Mouse (Mus musculus) limb, embryonic 13.5 days (tissue): ENCODE data around the gene Cox8a. TPM values are rescaled to one million over a fixed set of nuclear protein-coding genes. Genes with fewer than 3 reads are reported as not detected.

Experiments used
- ATAC-seq: fragments of 200-750 bp; cut with Nextera tagmentation; 2 replicates; pipeline ENCODE4 v1.8.0; 2017; ENCODE audit warnings: low read depth, moderate number of reproducible peaks, moderate TSS enrichment; ENCODE audit not compliant: low FRiP score
- H3K27ac ChIP-seq: fragments of 300-500 bp; sonication (generic); 2 replicates; pipeline ENCODE4 v1.5.1; 2015; ENCODE audit warnings: inconsistent platforms, mild to moderate bottlenecking, moderate library complexity
- H3K27me3 ChIP-seq: fragments of 300-500 bp; sonication (generic); 2 replicates; pipeline ENCODE4 v1.6.1; 2015; ENCODE audit warnings: mild to moderate bottlenecking, inconsistent platforms
- H3K36me3 ChIP-seq: fragments of 300-500 bp; sonication (generic); 2 replicates; pipeline ENCODE4 v1.6.1; 2015; ENCODE audit warnings: inconsistent platforms, mild to moderate bottlenecking, moderate library complexity
- H3K4me1 ChIP-seq: fragments of 300-500 bp; sonication (generic); 2 replicates; pipeline ENCODE4 v1.6.1; 2015; ENCODE audit warnings: inconsistent platforms
- H3K4me2 ChIP-seq: fragments of 300-500 bp; sonication (generic); replicated peaks from 2 replicates; pipeline ENCODE4 v1.6.1; 2015; ENCODE audit warnings: inconsistent platforms, mild to moderate bottlenecking, moderate library complexity
- H3K4me3 ChIP-seq: fragments of 300-500 bp; sonication (generic); 2 replicates; pipeline ENCODE4 v1.5.1; 2015; ENCODE audit warnings: moderate library complexity, mild to moderate bottlenecking, inconsistent platforms
- H3K9ac ChIP-seq: fragments of 300-500 bp; sonication (generic); 2 replicates; pipeline ENCODE4 v1.6.1; 2015; ENCODE audit warnings: mild to moderate bottlenecking, inconsistent platforms
- H3K9me3 ChIP-seq: fragments of 300-500 bp; sonication (generic); 2 replicates; pipeline ENCODE4 v1.6.1; 2016; ENCODE audit warnings: inconsistent platforms
- WGBS: fragments of 180-500 bp; shearing (Covaris S2); methylation state at CpG from one replicate; pipeline ENCODE4 v1.1.7; 2015; 5-methylcytosine and 5-hydroxymethylcytosine counted together
- polyA plus RNA-seq: library from polyadenylated mRNA; unstranded; fragments of >200 nt; fragmentation: Nextera tagmentation; extraction: Ambion mirVana; gene quantifications from 2 replicates; pipeline ENCODE4 v1.2.1, GENCODE M21; 2015

Gene Cox8a
- polyA plus RNA-seq, 1 experiment from 2014 or later = 734 TPM

GRCm38 (mm10) chr19:7240291-7240690 is 22.9 kb upstream of the Cox8a start:
- H3K4me2 ChIP-seq = peak overlapping the region; percentile 94
- ATAC-seq = no peak

GRCm38 (mm10) chr19:7239574-7239973 is 22.2 kb upstream of the Cox8a start:
- H3K9me3 ChIP-seq = no peaks in the 10 kb centered on the region
- no peaks in the 10 kb centered on the region for H3K27me3 ChIP-seq
- no peak overlapping the region; the same call in 1 of the 2 replicates for H3K27ac ChIP-seq
- peaks cover 26% of the 10 kb centered on the region for H3K4me1 ChIP-seq
- H3K4me3 ChIP-seq = peak overlapping the region; percentile 73
- H3K9ac ChIP-seq = peak overlapping the region; percentile 86
- ATAC-seq = no peak
- H3K36me3 ChIP-seq = peaks cover 17% of the 10 kb centered on the region
- H3K4me2 ChIP-seq = peak overlapping the region; percentile 94
- WGBS = 84% methylated on average over 3 of the region's 3 CpGs

More at GRCm38 (mm10) chr19:7240291-7240690, 22.9 kb upstream of the Cox8a start:
- 2% methylated on average over 13 of the region's 13 CpGs for WGBS
- Histone ChIP-seq H3K27ac (peak overlapping the region; percentile 73; the same call in 1 of the 2 replicates), H3K4me3 (peak overlapping the region; percentile 73), H3K4me1 (peaks cover 26% of the 10 kb centered on the region), H3K36me3 (peaks cover 17% of the 10 kb centered on the region), H3K9ac (peak overlapping the region; percentile 86), H3K9me3 (no peaks in the 10 kb centered on the region), H3K27me3 (no peaks in the 10 kb centered on the region)

GRCm38 (mm10) chr19:7236742-7237141 is 19.3 kb upstream of the Cox8a start:
- no peak for ATAC-seq
- H3K4me3 ChIP-seq = no peak overlapping the region
- H3K9ac ChIP-seq = no peak overlapping the region
- no peaks in the 10 kb centered on the region for H3K27me3 ChIP-seq
- H3K27ac ChIP-seq = no peak overlapping the region
- peaks cover 42% of the 10 kb centered on the region for H3K36me3 ChIP-seq
- H3K4me1 ChIP-seq = peaks cover 26% of the 10 kb centered on the region
- H3K9me3 ChIP-seq = no peaks in the 10 kb centered on the region
- H3K4me2 ChIP-seq = no peak overlapping the region
- WGBS = 89% methylated on average over 4 of the region's 4 CpGs

- H3K4me1 ChIP-seq = peaks cover 21% of the 10 kb centered on the region
- H3K27ac ChIP-seq = no peak overlapping the region
- no peaks in the 10 kb centered on the region for H3K27me3 ChIP-seq
- H3K9me3 ChIP-seq = no peaks in the 10 kb centered on the region
- WGBS = 92% methylated on average over 2 of the region's 2 CpGs
- no peak for ATAC-seq
- peaks cover 49% of the 10 kb centered on the region for H3K36me3 ChIP-seq
- H3K4me3 ChIP-seq = no peak overlapping the region
- no peak overlapping the region for H3K9ac ChIP-seq
- H3K4me2 ChIP-seq = no peak overlapping the region
Measured at GRCm38 (mm10) chr19:7236011-7236410, 18.6 kb upstream of the Cox8a start.

- no peak for ATAC-seq
- Histone ChIP-seq H3K36me3 (peaks cover 55% of the 10 kb centered on the region), H3K9ac (no peak overlapping the region)
Measured at GRCm38 (mm10) chr19:7235461-7235860, 18.0 kb upstream of the Cox8a start.

GRCm38 (mm10) chr19:7234537-7235221 is 17.3 kb upstream of the Cox8a start:
- Histone ChIP-seq H3K36me3 (peaks cover 63% of the 10 kb centered on the region), H3K4me3 (no peak overlapping the region), H3K4me2 (no peak overlapping the region), H3K9me3 (no peaks in the 10 kb centered on the region), H3K27ac (no peak overlapping the region), H3K9ac (no peak overlapping the region), H3K4me1 (peaks cover 14% of the 10 kb centered on the region), H3K27me3 (no peaks in the 10 kb centered on the region)
- WGBS = 61% methylated on average over 8 of the region's 8 CpGs
- peak; percentile 68; the same call in 1 of the 2 replicates for ATAC-seq

More at GRCm38 (mm10) chr19:7235461-7235860, 18.0 kb upstream of the Cox8a start:
- Histone ChIP-seq H3K9me3 (no peaks in the 10 kb centered on the region), H3K27me3 (no peaks in the 10 kb centered on the region), H3K4me3 (no peak overlapping the region), H3K27ac (no peak overlapping the region), H3K4me2 (no peak overlapping the region), H3K4me1 (peaks cover 21% of the 10 kb centered on the region)
- WGBS = 90% methylated on average over 9 of the region's 9 CpGs

GRCm38 (mm10) chr19:7226511-7226914 is 9.1 kb upstream of the Cox8a start:
- Histone ChIP-seq H3K4me3 (no peak overlapping the region), H3K27me3 (no peaks in the 10 kb centered on the region), H3K4me1 (no peaks in the 10 kb centered on the region), H3K27ac (no peak overlapping the region), H3K4me2 (no peak overlapping the region), H3K9ac (no peak overlapping the region), H3K9me3 (no peaks in the 10 kb centered on the region), H3K36me3 (peaks cover 63% of the 10 kb centered on the region)
- no peak for ATAC-seq
- 79% methylated on average over 6 of the region's 6 CpGs for WGBS

GRCm38 (mm10) chr19:7225096-7225690 is 7.8 kb upstream of the Cox8a start:
- Histone ChIP-seq H3K4me2 (no peak overlapping the region), H3K4me1 (no peaks in the 10 kb centered on the region), H3K27me3 (no peaks in the 10 kb centered on the region), H3K9ac (peak overlapping the region; percentile 31; the same call in 1 of the 2 replicates), H3K36me3 (peaks cover 49% of the 10 kb centered on the region), H3K9me3 (no peaks in the 10 kb centered on the region), H3K27ac (no peak overlapping the region), H3K4me3 (no peak overlapping the region)
- WGBS = 85% methylated on average over 9 of the region's 9 CpGs
- ATAC-seq = no peak

GRCm38 (mm10) chr19:7224253-7224652 is 6.8 kb upstream of the Cox8a start:
- H3K9ac ChIP-seq = no peak overlapping the region
- no peaks in the 10 kb centered on the region for H3K27me3 ChIP-seq
- ATAC-seq = no peak
- H3K36me3 ChIP-seq = peaks cover 40% of the 10 kb centered on the region
- no peak overlapping the region for H3K27ac ChIP-seq
- no peak overlapping the region for H3K4me2 ChIP-seq
- H3K4me1 ChIP-seq = no peaks in the 10 kb centered on the region
- 88% methylated on average over 3 of the region's 3 CpGs for WGBS
- no peak overlapping the region for H3K4me3 ChIP-seq
- no peaks in the 10 kb centered on the region for H3K9me3 ChIP-seq

GRCm38 (mm10) chr19:7223488-7223887 is 6.1 kb upstream of the Cox8a start:
- H3K4me2 ChIP-seq = no peak overlapping the region
- no peaks in the 10 kb centered on the region for H3K27me3 ChIP-seq
- ATAC-seq = no peak
- no peak overlapping the region for H3K27ac ChIP-seq
- peaks cover 32% of the 10 kb centered on the region for H3K36me3 ChIP-seq
- H3K9me3 ChIP-seq = no peaks in the 10 kb centered on the region
- H3K4me1 ChIP-seq = no peaks in the 10 kb centered on the region
- no peak overlapping the region for H3K9ac ChIP-seq
- H3K4me3 ChIP-seq = no peak overlapping the region

GRCm38 (mm10) chr19:7222196-7222595 is 4.8 kb upstream of the Cox8a start:
- Histone ChIP-seq H3K4me2 (no peak overlapping the region), H3K27me3 (no peaks in the 10 kb centered on the region), H3K36me3 (peaks cover 19% of the 10 kb centered on the region), H3K4me1 (peaks cover 6% of the 10 kb centered on the region), H3K9me3 (no peaks in the 10 kb centered on the region), H3K4me3 (no peak overlapping the region), H3K9ac (no peak overlapping the region), H3K27ac (no peak overlapping the region)
- WGBS = 78% methylated on average over 6 of the region's 6 CpGs
- ATAC-seq = no peak

- no peak overlapping the region for H3K4me2 ChIP-seq
- WGBS = 97% methylated on average over 5 of the region's 5 CpGs
- no peak overlapping the region for H3K4me3 ChIP-seq
Measured at GRCm38 (mm10) chr19:7218753-7219152, 1.3 kb upstream of the Cox8a start.

More at GRCm38 (mm10) chr19:7218753-7219152, 1.3 kb upstream of the Cox8a start:
- Histone ChIP-seq H3K9ac (no peak overlapping the region), H3K9me3 (no peaks in the 10 kb centered on the region), H3K27me3 (no peaks in the 10 kb centered on the region), H3K36me3 (peaks cover 24% of the 10 kb centered on the region), H3K4me1 (peaks cover 28% of the 10 kb centered on the region), H3K27ac (no peak overlapping the region)
- no peak for ATAC-seq
